Mouse (Mus musculus) c-Kit-negative CD71-positive TER-119-positive erythroid progenitor cells, embryonic 14.5 days (primary cell): Measurements from ENCODE around the gene Mrfap1.
A peak's percentile ranks its signal among the peaks of the same experiment; 100 is the strongest.

Experiments
- DNase-seq: peaks from one replicate; pipeline ENCODE4 v3.0.0-alpha.2; 2013; ENCODE audit warnings: low read depth, low spot score

The Mrfap1 gene

DNA sequence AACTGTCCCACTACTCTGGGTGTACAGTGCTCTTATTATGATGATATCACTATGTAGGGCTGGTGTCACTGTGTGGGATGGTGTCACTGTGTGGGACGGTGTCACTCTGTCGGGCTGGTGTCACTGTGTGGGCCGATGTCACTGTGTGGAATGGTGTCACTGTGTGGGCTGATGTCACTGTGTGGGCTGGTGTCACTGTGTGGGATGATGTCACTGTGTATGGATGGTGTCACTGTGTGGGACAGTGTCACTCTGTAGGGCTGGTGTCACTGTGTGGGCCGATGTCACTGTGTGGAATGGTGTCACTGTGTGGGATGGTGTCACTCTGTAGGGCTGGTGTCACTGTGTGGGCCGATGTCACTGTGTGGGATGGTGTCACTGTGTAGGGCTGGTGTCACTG, 10.5 kb downstream of the Mrfap1 start:
- DNase-seq: no peak

GRCm38 (mm10) chr5:36779512-36779911, 17.1 kb downstream of the Mrfap1 start:
- no peak for DNase-seq

DNA sequence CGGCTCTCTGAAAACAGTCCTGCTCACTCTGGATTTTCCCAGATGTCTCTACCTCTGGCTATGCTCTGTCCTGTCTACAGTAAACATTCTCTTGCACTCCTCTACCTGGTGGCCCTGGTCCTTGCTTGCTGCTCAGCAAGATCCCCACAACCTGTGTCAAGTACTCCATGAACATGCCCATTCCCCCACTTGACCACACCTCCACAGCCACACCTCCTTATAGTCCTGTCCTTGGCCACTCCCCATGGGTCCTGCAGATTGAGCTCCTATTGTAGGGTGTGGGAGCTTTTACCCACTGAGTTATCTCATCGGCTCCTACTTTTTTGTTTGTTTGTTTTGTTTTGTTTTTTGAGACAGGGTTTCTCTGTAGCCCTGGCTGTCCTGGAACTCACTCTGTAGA, 17.7 kb downstream of the Mrfap1 start:
- DNase-seq: no peak

DNA sequence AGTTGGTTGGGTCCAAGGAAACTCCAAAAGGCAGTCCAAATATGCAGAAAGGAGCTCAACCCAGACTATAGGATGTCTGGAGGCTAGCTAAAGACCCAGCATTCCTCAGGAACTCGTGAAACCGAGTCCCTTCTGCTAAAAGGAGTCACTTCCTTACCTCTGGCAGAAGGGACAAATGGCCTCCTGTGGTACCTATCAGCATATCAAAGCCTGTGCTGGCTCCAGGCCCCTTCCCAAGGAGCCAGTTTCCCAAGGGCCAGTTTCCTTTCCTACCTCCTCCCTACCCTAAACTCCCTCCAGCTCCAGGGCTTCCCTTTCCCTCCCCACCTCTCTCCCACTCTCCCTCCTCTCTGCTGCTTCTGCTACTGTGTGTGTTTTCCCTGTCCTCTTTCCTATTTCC, 19.4 kb downstream of the Mrfap1 start:
- no peak for DNase-seq

DNA sequence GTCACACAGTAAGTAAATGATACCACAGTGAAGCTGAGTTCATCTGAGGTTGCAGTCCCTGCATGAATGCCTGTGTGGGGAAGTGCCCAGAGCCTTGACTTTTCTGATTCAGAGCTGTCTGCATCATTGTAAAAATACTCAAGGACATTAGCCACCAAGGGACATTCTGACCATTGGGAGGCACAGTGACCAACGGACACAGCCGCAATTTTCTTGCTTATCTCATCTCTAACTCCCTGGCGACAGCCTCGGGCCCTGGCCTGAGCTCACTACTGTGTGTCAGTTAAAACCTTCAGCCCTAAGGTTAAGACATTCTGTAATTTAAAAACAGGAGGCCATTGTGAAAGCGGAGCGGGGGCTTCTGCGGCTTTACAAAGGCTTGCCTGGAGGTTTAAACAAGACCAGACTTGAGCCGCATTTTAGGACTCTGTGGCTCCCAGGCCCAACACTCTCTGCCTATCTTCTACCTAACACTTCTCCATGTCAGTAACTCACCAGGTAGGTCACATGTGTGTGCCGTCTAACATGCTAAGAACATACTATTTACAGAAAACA, 20.5 kb downstream of the Mrfap1 start:
- no peak for DNase-seq

- no peak for DNase-seq
Measured at GRCm38 (mm10) chr5:36775317-36775716, 21.3 kb downstream of the Mrfap1 start.

GRCm38 (mm10) chr5:36772586-36772985, 24.0 kb downstream of the Mrfap1 start:
- no peak for DNase-seq

- DNase-seq: no peak
Measured at GRCm38 (mm10) chr5:36769603-36770002, 27.0 kb downstream of the Mrfap1 start.

GRCm38 (mm10) chr5:36766958-36767703, 29.4 kb downstream of the Mrfap1 start:
- no peak for DNase-seq

- DNase-seq: no peak
Measured at GRCm38 (mm10) chr5:36759848-36760247, 36.7 kb downstream of the Mrfap1 start.

DNA sequence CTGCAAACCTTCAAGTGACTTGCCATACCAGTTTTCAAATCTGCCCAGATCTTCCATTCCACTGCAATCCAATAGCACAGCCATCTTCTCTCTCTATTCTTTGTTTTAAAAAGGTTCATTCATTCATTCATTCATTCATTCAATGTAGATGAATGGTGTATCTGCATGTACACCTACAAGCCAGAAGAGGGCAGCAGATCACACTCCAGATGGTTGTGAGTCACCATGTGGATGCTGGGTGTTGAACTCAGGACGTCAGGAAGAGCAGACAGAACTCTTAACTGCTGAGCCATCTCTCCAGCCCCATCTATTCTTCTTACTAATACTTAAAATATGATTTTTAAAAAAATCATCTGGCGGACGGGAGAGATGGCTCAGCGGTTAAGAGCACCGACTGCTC, 39.5 kb downstream of the Mrfap1 start:
- DNase-seq: no peak

DNA sequence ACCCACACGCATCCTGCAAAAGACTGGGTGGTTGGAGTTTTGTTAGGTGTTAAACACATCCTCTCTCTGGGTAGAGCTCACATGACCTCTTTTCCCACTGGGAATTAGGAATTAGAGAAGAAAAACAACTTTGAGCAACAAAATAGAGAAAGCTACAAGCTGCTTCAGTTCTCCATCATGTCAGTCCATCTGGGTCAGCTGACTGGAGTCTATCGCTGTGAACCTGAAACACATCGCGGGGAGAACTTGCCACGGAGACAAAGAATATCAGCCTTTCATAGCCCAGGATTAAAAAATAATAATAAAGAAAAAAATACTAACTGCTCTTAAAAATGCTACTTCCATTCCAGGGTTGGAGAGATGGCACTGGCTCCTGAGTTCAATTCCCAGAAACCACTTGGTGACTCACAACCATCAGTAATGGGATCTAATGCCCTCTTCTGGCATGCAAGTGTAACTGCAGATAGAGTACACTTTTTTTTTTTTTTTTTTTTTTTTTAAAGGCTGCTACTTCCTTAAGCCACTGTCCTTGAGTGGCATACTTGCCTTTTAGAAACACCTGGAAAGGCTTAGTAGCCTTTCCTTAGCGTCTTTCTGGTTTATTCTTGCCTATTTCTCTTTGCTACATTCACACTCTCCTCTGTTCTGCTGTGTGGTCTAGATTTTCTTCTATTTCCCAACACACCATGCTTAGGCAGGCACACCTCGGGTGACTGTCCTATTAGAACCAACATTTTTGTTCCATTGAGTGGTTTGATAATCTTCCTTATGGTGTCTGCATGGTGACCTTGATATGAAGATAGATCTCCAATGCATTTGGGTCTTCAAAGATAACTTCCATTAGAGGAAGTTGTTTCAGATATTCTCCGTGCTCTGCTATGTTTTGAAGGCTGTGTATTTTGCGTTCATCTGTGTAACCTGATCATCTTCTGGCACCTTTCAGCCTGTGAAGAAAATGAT, 46.2 kb downstream of the Mrfap1 start:
- peak; percentile 32 for DNase-seq

- peak; percentile 81 for DNase-seq
Measured at GRCm38 (mm10) chr5:36748536-36749061, 48.0 kb downstream of the Mrfap1 start, which contains the start of gene Bloc1s4. Bloc1s4 (minus strand) TSS chr5:36748650.

- DNase-seq: peak; percentile 26
Measured at GRCm38 (mm10) chr5:36747794-36748535, 48.6 kb downstream of the Mrfap1 start.

DNA sequence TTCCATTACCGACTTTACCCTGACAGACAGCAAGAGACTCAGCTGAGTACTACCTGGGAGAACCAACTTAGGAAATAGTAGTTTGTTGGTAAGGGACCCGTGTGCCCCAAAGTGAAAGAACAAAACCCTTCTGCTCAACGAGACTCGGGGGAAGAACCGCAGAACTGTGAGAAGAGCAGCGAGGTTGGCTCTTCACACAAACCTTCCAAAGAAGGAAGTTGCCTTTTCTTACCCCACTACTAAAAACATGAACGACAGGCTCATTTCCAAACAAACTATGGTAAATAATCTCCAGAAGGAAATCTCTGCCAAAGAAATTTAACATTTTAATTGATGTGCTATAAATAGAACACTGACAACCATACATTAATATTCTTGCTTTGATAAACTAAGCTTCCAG, 49.5 kb downstream of the Mrfap1 start:
- no peak for DNase-seq
